Mouse (Mus musculus) embryonic fibroblast, embryonic 13.5 days (primary cell): ENCODE data around the gene Polr2h.

Experiments
- CTCF ChIP-seq: IDR thresholded peaks from 2 replicates; pipeline ENCODE4 v1.5.1; 2011; ENCODE audit warnings: mild to moderate bottlenecking, control low read depth, low read length, moderate library complexity, borderline replicate concordance; ENCODE audit not compliant: insufficient read depth
- POLR2A ChIP-seq: IDR thresholded peaks from 2 replicates; pipeline ENCODE4 v1.6.1; 2011; ENCODE audit warnings: low read depth, mild to moderate bottlenecking, control low read depth, low read length, moderate library complexity

DNA sequence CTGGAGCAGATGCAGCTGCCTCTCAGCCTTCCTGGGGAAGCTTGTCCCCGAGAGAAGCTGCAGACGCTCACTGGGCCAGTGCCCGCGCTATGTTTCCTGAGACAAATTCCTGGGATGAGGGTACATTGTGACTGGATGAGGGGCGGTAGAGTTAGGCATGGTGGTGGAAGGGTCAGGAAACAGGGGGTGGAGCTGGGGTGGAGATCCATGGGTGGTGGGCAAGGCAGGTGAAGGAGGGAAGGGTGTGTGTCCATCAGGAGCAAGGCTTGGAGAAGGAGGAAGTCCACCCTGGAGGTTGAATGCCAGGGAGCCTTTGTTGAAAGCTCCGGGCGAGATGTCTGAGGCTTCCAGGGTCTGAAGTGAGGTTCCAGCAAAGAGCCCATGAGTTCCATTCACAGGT is 7.9 kb downstream of the Polr2h start:
- TF ChIP-seq CTCF, result no peak
- TF ChIP-seq POLR2A, result no peak
